Mouse (Mus musculus) left cerebral cortex, adult 8-10 months (tissue): ENCODE measurements around the gene Cdc42ep5. TPM values are rescaled to one million over a fixed set of nuclear protein-coding genes. Genes with fewer than 3 reads are reported as not detected.

Experiments used
- DNase-seq, 2 experiments: peaks; one replicate each; pipeline ENCODE4 v3.0.0; 2022; ENCODE audit warnings: low spot score in 2 of 2
- total RNA-seq, 4 experiments: library from RNA; stranded (reverse); gene quantifications; 2 replicates each; pipeline ENCODE4 v1.2.4; 2022

The Cdc42ep5 gene
- total RNA-seq, 4 experiments from 2014 or later: 1.0 to 2.3 (median 1.6) TPM

DNA sequence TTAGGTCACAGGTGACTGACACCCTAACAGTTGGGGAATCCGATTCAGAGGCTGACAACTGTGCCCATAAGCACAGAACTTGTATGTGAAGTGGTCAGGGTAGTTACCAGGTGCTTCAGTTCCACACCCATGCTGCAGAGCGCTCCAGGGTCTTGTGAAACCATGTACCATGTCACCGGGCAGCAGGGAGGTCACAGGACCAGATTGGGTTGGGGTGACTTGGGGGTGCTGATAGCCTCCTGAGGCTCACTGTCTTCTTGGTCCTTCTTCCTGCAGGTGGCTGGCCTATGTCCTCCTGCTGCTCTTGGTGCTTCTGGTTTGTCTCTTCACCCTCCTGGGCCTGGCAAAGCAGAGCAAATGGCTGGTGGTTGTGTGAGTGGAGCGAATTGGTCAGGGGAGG, 36.8 kb downstream of the Cdc42ep5 start:
- no peak for DNase-seq

DNA sequence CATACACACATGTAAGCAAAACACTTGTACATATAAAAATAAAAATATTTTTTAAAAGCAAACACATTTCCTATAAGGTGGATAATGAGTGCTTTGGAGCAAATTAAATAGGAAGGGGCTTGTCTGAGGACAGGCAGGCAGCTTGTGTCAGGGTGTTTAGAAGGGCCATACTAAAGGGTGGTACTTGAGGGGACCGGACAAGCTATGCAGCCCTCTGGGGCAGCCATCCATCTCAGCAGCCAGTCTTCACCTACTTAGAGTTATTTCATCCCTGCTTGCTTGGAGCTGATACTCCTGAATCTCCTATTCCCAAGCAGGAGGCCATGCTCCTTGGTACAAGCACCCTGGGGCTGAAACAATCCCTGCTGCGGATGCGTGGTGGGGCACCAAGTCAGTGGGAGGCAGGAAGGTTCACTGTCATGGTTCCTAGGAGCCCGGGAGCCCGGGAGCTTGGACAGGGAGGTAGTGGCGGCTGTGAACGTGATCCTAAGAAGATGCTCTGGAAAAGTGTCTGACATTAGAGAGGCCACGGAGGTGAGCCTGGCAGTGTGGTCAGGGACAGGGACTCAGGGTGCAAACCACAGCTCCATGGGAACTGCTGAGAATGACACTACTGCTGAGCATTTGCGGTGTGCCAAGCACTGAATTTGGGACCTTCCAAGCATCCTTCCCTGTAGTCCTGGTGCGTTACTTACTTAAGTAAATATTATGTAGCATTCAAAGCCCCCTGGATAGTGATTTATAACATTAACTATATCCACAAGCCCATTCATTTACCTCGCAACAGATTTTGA, 37.5 kb downstream of the Cdc42ep5 start:
- no peak for DNase-seq

- no peak for DNase-seq
Observed at GRCm38 (mm10) chr7:4125306-4125705, 39.4 kb downstream of the Cdc42ep5 start.

DNA sequence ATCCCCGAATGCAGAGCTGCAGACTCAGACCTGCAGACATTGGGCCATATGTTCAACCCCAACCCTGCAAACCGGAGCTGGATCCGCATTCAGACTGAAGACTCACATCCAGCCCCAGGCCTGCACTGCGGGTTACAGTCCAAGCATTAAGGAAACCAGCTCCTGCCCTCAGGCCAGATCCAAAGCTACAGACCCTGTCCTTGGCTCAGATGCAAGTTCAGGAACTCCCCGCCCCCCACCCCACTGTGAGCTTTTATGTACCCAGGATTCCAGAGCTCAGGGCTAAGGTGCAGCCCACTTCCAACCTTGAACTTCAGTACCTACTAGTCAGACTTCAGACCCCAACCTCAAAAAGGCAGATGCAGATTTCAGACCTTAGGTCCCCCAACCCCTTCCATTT, 39.8 kb downstream of the Cdc42ep5 start:
- DNase-seq: no peak

GRCm38 (mm10) chr7:4124315-4124759, 40.3 kb downstream of the Cdc42ep5 start:
- DNase-seq: peak; percentile 71 to 92

DNA sequence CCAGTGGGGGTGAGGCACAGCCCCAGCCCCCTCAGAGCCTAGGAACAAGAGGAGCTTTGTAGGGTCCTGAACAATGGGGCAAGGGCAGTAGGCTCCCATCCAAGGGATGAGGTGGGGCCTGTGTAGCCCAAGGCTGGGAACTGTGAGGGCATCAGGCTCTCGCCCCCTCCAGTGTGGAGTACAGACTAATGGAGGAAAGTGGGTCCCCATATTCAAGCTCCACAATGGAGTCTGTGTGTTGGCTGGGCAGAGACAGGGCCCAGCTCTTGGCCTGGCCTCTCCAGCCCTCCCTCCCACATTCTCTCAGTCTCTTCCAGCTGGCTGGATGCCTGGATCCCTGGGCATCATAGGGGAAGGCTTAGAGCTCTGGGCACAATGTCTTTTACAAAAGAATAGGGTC, 40.9 kb downstream of the Cdc42ep5 start:
- peak in 1 of 2 experiments; percentile 93 for DNase-seq

DNA sequence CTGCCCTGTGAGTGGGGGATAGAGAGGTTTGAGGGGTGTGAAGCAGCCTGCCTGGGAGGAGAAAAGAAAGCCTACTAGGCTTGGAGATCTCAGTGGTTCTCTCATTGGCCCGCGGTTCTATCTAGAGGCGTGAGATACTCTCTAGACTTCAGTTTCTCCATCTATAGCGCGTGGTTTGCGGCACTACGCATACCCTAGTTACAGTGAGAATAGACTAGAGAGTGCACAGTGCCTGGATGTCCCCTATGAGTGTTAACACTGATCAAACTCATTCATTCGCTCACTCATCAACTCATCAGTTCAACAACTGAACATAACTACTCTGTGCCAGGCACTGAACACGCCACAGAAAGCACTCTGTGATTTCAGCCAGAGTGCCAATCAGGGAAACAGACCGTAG, 41.9 kb downstream of the Cdc42ep5 start:
- peak in 1 of 2 experiments; percentile 22 for DNase-seq

GRCm38 (mm10) chr7:4122076-4122768, 42.4 kb downstream of the Cdc42ep5 start:
- peak in 1 of 2 experiments; percentile 25 for DNase-seq

DNA sequence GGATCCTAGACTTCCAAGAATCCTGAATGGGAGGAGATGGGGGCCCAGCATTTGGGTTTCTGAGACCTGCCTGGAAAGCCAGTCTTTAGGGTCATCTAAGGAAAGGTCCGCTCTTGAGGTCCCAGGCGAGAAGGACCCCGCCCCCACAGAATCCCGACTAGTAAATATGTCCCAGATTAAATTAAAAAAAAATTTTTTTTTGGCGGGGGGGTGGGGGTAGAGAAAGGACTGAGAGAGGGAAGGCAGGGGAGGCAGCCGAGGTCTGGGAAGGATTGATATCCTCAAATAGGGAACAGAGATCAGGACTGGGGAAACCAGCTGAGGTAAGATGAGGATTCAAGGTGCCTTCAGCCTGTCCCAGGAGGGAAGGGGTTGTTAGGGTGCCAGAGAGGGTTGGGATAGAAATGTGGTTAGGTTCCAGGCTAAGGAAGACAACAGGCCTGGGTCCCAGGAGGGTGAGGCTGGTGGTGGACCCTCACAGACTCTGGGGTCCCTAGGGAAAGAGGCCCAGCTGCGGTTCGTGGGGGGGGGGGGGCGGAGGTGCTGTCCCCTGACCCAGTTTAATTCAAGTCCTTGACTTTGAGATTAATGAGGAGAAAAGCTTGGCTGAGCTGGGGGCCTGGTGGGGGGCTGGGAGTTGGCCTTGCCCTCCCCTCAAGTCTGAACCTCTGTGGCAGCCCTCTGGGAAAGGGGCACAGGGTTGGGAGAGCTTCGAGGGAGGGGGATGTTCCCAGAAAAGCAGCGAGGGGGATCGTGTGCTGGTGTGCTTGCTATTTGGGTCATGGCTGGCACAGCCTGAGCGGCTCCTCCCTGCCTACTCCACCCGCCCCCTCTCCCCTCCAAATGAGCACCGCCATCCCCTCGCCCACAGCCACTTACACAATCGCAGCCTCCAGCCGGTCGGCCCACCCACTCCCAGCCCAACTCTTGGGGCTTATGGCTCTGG, 44.4 kb downstream of the Cdc42ep5 start:
- peak in 1 of 2 experiments; percentile 69 for DNase-seq

DNA sequence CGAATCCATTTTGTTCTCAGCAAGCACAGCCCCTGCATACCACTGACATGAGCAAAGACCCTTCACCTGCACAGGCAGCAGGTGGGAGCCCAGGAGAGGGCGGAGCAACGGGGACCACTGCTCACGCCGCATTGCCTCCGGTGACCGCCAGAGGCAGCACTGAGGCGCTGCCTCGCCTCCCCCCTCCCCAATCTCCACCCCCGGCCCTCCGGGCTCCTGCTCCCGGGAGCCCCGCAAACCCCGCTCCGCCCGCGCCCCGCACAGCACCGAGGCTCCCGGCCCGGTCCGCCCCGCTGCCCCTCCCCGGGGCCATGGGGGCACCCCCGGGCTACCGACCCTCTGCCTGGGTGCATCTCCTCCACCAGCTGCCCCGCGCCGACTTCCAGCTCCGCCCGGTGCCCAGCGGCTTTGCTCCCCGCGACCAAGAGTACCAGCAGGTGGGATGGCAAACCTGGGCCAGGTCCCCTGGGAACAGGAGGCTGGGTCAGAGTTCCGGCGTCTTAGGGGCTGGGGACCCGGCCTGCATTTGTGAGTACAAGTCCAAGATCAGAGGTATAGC, 45.2 kb downstream of the Cdc42ep5 start, which contains the start of gene Ttyh1:
Ttyh1 (plus strand) TSS at position 65 of the 559 bp plus-strand sequence.
- peak in 1 of 2 experiments; percentile 57 for DNase-seq

DNA sequence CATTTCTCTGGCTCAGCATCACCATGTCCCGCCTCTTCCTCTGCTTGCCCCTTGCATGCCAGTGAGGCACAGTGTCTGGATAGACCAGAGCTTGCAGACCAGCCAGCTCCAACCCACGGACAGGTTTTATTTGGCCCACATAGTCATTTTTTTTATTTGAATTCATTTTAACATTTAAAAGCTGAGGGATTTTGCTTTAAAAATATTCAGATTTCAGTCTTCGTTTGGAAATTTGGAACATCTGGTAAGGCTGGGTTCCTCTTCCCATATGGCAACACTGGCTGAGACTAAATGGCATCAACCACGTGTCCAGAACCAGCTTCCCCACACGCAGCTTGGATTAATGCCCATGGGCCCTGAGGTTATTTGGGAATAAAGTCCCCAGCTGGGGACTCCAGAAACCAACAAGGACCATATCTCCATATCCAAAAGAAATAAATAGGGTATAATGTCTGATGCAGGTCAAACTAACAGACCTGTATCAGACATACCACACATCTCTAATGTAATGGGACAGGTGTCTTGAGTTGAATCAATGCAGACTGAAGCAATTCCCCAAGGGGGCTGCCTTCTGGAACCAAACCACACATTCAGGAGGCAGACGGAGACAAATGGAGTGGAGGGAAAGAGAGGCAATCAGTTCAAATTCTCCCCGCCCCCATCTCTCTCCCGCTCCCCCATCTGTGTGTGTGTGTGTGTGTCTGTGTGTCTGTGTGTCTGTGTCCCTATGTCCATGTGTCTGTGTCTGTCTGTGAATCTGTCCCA, 47.4 kb downstream of the Cdc42ep5 start:
- DNase-seq: peak in 1 of 2 experiments; percentile 71

DNA sequence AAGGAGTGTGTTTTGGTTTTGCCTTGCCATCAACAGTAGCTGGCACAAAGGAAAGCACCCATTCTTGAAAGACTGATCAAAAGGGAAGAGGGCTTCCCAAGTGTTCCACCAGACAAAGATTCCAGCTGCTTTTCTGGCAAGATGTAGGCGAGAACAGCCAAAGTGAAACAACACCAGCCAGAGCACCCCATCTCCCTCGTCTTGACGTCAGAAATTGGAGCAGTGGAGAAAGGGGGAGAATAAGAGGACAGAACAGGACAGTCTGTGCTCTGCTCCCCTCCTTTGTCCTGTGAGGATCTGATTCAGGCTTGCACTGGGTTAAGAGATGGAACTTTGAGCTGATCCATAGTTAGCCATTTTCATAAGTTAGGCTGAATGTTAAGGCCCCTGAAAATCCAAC, 52.9 kb downstream of the Cdc42ep5 start:
- no peak for DNase-seq

DNA sequence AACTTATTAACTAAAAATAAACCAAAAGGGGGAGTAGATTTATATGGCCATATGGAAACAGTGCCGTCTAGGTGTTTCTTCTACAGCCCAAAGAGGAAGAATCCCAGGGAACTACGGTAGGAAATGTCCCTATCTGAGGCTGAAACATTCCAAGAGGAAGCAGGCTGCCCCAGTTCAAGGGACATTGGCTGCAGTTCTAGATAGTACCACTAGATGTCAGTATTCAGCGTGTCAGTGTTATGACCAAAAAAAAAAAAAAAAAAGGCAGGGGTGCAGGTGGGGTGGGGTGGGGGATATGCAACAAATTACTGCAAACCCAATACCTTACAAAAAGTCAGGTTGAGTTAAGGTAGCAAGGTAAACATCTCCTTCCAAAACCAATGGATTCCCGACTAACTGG, 61.2 kb downstream of the Cdc42ep5 start:
- DNase-seq: no peak

Other genes starting within 250 kb of the Cdc42ep5 start
- under 1 TPM in 1 of 4 experiments, not detected in 3; 0.27 TPM for gene Lilra6, start 249.4 kb downstream of the Cdc42ep5 start, total RNA-seq
- 10 to 100 TPM in 2 of 4 experiments, 1 to 10 TPM in 2; 7.7 to 18.9 (median 13.3) TPM for gene Lair1, start 101.7 kb downstream of the Cdc42ep5 start, total RNA-seq
- gene Ttyh1, start 45.5 kb downstream of the Cdc42ep5 start, total RNA-seq: 100 to 1,000 TPM; 584 to 624 (median 589) TPM
- 100 to 1,000 TPM; 137 to 159 (median 152) TPM for gene Leng8, start 27.8 kb downstream of the Cdc42ep5 start, total RNA-seq
- 1 to 10 TPM; 5.4 to 7.1 (median 6.5) TPM for gene Leng9, start 14.5 kb downstream of the Cdc42ep5 start, total RNA-seq
- under 1 TPM in 1 of 4 experiments, not detected in 3; 0.17 TPM for gene Lilra5, start 72.9 kb upstream of the Cdc42ep5 start, total RNA-seq
- not detected for gene Ncr1, start 172.9 kb upstream of the Cdc42ep5 start, total RNA-seq
- not detected for gene Gp6, start 232.9 kb upstream of the Cdc42ep5 start, total RNA-seq